Comparison of ENCODE assay signal across 27 mouse cellular contexts in the genomic region with DNA sequence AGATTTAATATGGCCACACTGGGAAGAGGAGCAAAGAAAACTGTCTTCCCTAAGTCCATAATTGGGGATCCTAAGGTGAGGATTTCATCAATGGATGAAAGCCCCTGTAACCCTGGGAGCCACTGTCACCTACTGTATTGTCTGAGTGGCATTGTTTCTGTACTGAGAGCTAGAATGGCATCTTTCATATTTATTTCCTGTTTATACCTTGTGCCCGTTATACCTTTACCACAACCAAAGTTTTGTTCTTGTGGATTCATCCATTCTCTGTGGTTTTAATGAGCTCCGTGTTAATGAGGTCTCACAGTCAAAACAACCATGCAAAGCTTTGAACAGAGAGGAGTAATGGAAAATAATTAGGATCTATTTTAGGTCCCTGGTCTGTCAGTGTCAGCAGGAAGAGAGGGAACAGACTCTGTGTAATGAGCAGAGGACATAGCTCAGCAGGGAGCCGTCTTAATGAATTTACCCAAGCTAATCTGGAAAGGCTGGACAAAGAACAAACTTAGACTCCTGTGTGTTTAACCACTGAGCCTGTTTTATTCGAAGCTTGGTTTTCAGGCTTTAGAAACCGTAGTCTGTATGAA. TPM values are rescaled to one million over a fixed set of nuclear protein-coding genes. Genes with fewer than 3 reads are reported as not detected.
DNase-seq lines count a peak whose midpoint lies in the region; ATAC-seq and TF ChIP-seq lines count a peak whose summit lies in the region.
"Had no signal": no experiment of that assay in that cellular context is flagged by ENCODE, and none has a peak within 500 bp of the region (broad histone marks: within the 10 kb centered on the region; RNA-seq: fewer than 3 reads in every experiment).

No protein-coding gene starts in this region.

- no peak overlapping the region for H3K9ac ChIP-seq in hindbrain, embryonic 16.5 days (ENCODE audit: low read depth, low read length)
- H3K9ac ChIP-seq in hindbrain, embryonic 12.5 days: no peak overlapping the region
- no peak overlapping the region for H3K9ac ChIP-seq in forebrain, embryonic 14.5 days (ENCODE audit: low read length)
- no peak overlapping the region for H3K9ac ChIP-seq in liver, embryonic 12.5 days
- H3K9ac ChIP-seq: heart, embryonic 15.5 days; limb, embryonic 13.5 days; liver, embryonic 14.5 days had no signal

- no peaks in the 10 kb centered on the region for H3K9me3 ChIP-seq in hindbrain, embryonic 16.5 days (ENCODE audit: control insufficient read depth, low read length)
- no peaks in the 10 kb centered on the region; the same call in 1 of the 2 replicates for H3K9me3 ChIP-seq in hindbrain, embryonic 12.5 days (replicated peaks)
- no peaks in the 10 kb centered on the region for H3K9me3 ChIP-seq in forebrain, embryonic 14.5 days (replicated peaks; ENCODE audit: control insufficient read depth, low read length)
- no peaks in the 10 kb centered on the region for H3K9me3 ChIP-seq in liver, embryonic 12.5 days (replicated peaks)
- H3K9me3 ChIP-seq: heart, embryonic 15.5 days; limb, embryonic 13.5 days had no signal

- no peak overlapping the region for H3K4me2 ChIP-seq in hindbrain, embryonic 16.5 days (ENCODE audit: low read length)
- no peak overlapping the region for H3K4me2 ChIP-seq in hindbrain, embryonic 12.5 days (replicated peaks)
- H3K4me2 ChIP-seq in forebrain, embryonic 14.5 days (ENCODE audit: low read length): no peak overlapping the region
- H3K4me2 ChIP-seq in liver, embryonic 12.5 days: no peak overlapping the region
- H3K4me2 ChIP-seq: heart, embryonic 15.5 days; limb, embryonic 13.5 days had no signal

- H3K27ac ChIP-seq in hindbrain, embryonic 16.5 days (ENCODE audit: low read depth, low read length): no peak overlapping the region
- no peak overlapping the region for H3K27ac ChIP-seq in hindbrain, embryonic 12.5 days
- no peak overlapping the region for H3K27ac ChIP-seq in forebrain, embryonic 14.5 days (ENCODE audit: low read depth, low read length)
- H3K27ac ChIP-seq in kidney, adult 2 months (ENCODE audit: insufficient read depth, low read depth, low read length): no peak overlapping the region
- H3K27ac ChIP-seq in liver, embryonic 12.5 days: no peak overlapping the region
- H3K27ac ChIP-seq: heart, embryonic 15.5 days; hindbrain, postnatal 0 days; kidney, postnatal 0 days; limb, embryonic 13.5 days; liver, embryonic 14.5 days had no signal

- DNase-seq in brain, embryonic 14.5 days (ENCODE audit: low read depth): peak; percentile 92
- DNase-seq in forebrain, embryonic 14.5 days (ENCODE audit: low spot score): peak; percentile 85
- no peak for DNase-seq in left cerebral cortex, postnatal 14 days (ENCODE audit: low spot score in 2 of 2)
- DNase-seq in kidney, adult 2 months: no peak
- DNase-seq: adrenal gland, postnatal 10 days; cerebellum, adult 11 months; cerebellum, postnatal 10 days; gastrocnemius, postnatal 36 days; heart, postnatal 4 days; thymus, postnatal 36 days had no signal

- TF ChIP-seq POLR2A in brain, embryonic 14.5 days (IDR thresholded peaks at IDR 0.05; ENCODE audit: borderline replicate concordance, extremely low read depth, insufficient read depth, insufficient read length, poor library complexity, severe bottlenecking): no peak
- TF ChIP-seq POLR2A in kidney, adult 2 months (IDR thresholded peaks at IDR 0.05; ENCODE audit: low read depth, low read length): no peak

- peak; percentile 50; the same call in 1 of the 2 replicates for ATAC-seq in hindbrain, embryonic 16.5 days
- ATAC-seq in hindbrain, embryonic 12.5 days (ENCODE audit: low FRiP score): no peak
- ATAC-seq in forebrain, embryonic 14.5 days: peak; percentile 91
- ATAC-seq in liver, embryonic 12.5 days: no peak
- ATAC-seq: hindbrain, postnatal 0 days; intestine, postnatal 0 days; midbrain, embryonic 16.5 days had no signal

- H3K27me3 ChIP-seq in hindbrain, embryonic 16.5 days (replicated peaks; ENCODE audit: control insufficient read depth, insufficient read depth, low read length): no peaks in the 10 kb centered on the region
- no peaks in the 10 kb centered on the region for H3K27me3 ChIP-seq in hindbrain, embryonic 12.5 days
- no peaks in the 10 kb centered on the region for H3K27me3 ChIP-seq in forebrain, embryonic 14.5 days (replicated peaks; ENCODE audit: control insufficient read depth, insufficient read depth, low read length)
- no peaks in the 10 kb centered on the region for H3K27me3 ChIP-seq in kidney, adult 2 months (replicated peaks; ENCODE audit: control insufficient read depth, insufficient read depth, low read length)
- no peaks in the 10 kb centered on the region for H3K27me3 ChIP-seq in liver, embryonic 12.5 days (replicated peaks)
- H3K27me3 ChIP-seq: heart, embryonic 15.5 days; limb, embryonic 13.5 days had no signal

- 57% methylated on average over 5 of the region's 5 CpGs for WGBS in hindbrain, embryonic 16.5 days
- 64% methylated on average over 5 of the region's 5 CpGs for WGBS in hindbrain, embryonic 12.5 days
- WGBS in forebrain, embryonic 14.5 days: 2% methylated on average over 5 of the region's 5 CpGs
- WGBS in kidney, adult 2 months: 67% methylated on average over 5 of the region's 5 CpGs
- 53% methylated on average over 5 of the region's 5 CpGs for WGBS in liver, embryonic 12.5 days (ENCODE audit: insufficient replicate concordance)

- no peak for TF ChIP-seq CTCF in brain, embryonic 14.5 days (IDR thresholded peaks at IDR 0.05; ENCODE audit: borderline replicate concordance, extremely low read depth, insufficient read depth, insufficient read length)
- no peak for TF ChIP-seq CTCF in kidney, adult 2 months (conservative IDR thresholded peaks at IDR 0.05; ENCODE audit: insufficient read depth, insufficient read length, low read depth, low read length)

- intact Hi-C loops in left cerebral cortex, postnatal 14 days (cut with DNase I): no loop called here

- no peak overlapping the region for H3K4me3 ChIP-seq in hindbrain, embryonic 16.5 days (ENCODE audit: low read length)
- no peak overlapping the region for H3K4me3 ChIP-seq in hindbrain, embryonic 12.5 days
- H3K4me3 ChIP-seq in forebrain, embryonic 14.5 days (ENCODE audit: low read depth, low read length): no peak overlapping the region
- no peak overlapping the region for H3K4me3 ChIP-seq in kidney, adult 2 months (ENCODE audit: insufficient read depth, low read depth, low read length)
- H3K4me3 ChIP-seq in liver, embryonic 12.5 days: no peak overlapping the region
- H3K4me3 ChIP-seq: erythroblast, embryonic 14.5 days; heart, embryonic 15.5 days; limb, embryonic 13.5 days had no signal

- H3K4me1 ChIP-seq in hindbrain, embryonic 16.5 days (ENCODE audit: control insufficient read depth, insufficient read depth, low read depth, low read length): no peaks in the 10 kb centered on the region
- H3K4me1 ChIP-seq in hindbrain, embryonic 12.5 days: no peaks in the 10 kb centered on the region
- H3K4me1 ChIP-seq in forebrain, embryonic 14.5 days (ENCODE audit: control insufficient read depth, insufficient read depth, low read length): no peaks in the 10 kb centered on the region
- H3K4me1 ChIP-seq in kidney, adult 2 months (ENCODE audit: control insufficient read depth, insufficient read depth, low read length): no peaks in the 10 kb centered on the region
- no peaks in the 10 kb centered on the region for H3K4me1 ChIP-seq in liver, embryonic 12.5 days
- H3K4me1 ChIP-seq: heart, embryonic 15.5 days; limb, embryonic 13.5 days had no signal

- H3K36me3 ChIP-seq in hindbrain, embryonic 16.5 days (ENCODE audit: control insufficient read depth, insufficient read depth, low read length): no peaks in the 10 kb centered on the region
- no peaks in the 10 kb centered on the region for H3K36me3 ChIP-seq in hindbrain, embryonic 12.5 days
- H3K36me3 ChIP-seq in forebrain, embryonic 14.5 days (ENCODE audit: control insufficient read depth, insufficient read depth, low read length): no peaks in the 10 kb centered on the region
- H3K36me3 ChIP-seq in kidney, adult 2 months (ENCODE audit: control insufficient read depth, insufficient read depth, low read length): no peaks in the 10 kb centered on the region
- H3K36me3 ChIP-seq in liver, embryonic 12.5 days: no peaks in the 10 kb centered on the region
- H3K36me3 ChIP-seq: heart, embryonic 15.5 days; limb, embryonic 13.5 days had no signal

RNA-seq across cellular contexts. Expression of gene BC048507, which starts 1.7 kb away (rescaled TPM):
- polyA plus RNA-seq in hindbrain, embryonic 16.5 days (2015; fragmentation: Nextera tagmentation; extraction: Ambion mirVana): not detected in 2 replicates
- polyA plus RNA-seq in hindbrain, embryonic 12.5 days (2016; fragmentation: Nextera tagmentation; extraction: Ambion mirVana): not detected in 2 replicates
- not detected in 2 replicates for polyA plus RNA-seq in brain, embryonic 14.5 days (2012; rRNA removed)
- polyA plus RNA-seq in forebrain, embryonic 14.5 days (2014; fragmentation: Nextera tagmentation; extraction: Ambion mirVana): not detected in 2 replicates
- not detected for total RNA-seq in left cerebral cortex, postnatal 14 days (2021)
- polyA plus RNA-seq in kidney, adult 2 months (2012; rRNA removed): not detected in 2 replicates
- polyA plus RNA-seq in liver, embryonic 12.5 days (2016; fragmentation: Nextera tagmentation; extraction: Ambion mirVana): not detected in 2 replicates
- total RNA-seq: adrenal gland, postnatal 10 days; gastrocnemius, postnatal 36 days; heart, postnatal 4 days; hindbrain, postnatal 0 days; layer of hippocampus, adult 18-20 months; layer of hippocampus, postnatal 25 days; left cerebral cortex, postnatal 10 days; neutrophil, adult 5-6 weeks had no signal
- polyA plus RNA-seq: C2C12; erythroblast, embryonic 14.5 days; heart, embryonic 15.5 days; hindbrain, postnatal 0 days; intestine, postnatal 0 days; kidney, postnatal 0 days; limb, embryonic 13.5 days; liver, embryonic 14.5 days; lung, embryonic 16.5 days; midbrain, embryonic 16.5 days had no signal

RNA-seq across cellular contexts. Expression of gene Gm10037, which starts 34.0 kb away (rescaled TPM):
- 6.1 and 6.9 TPM in 2 replicates for polyA plus RNA-seq in hindbrain, embryonic 16.5 days (2015; fragmentation: Nextera tagmentation; extraction: Ambion mirVana)
- 4.1 and 4.4 TPM in 2 replicates for polyA plus RNA-seq in hindbrain, embryonic 12.5 days (2016; fragmentation: Nextera tagmentation; extraction: Ambion mirVana)
- polyA plus RNA-seq in brain, embryonic 14.5 days (2012; rRNA removed): 6.0 and 6.1 TPM in 2 replicates
- 4.9 and 7.4 TPM in 2 replicates for polyA plus RNA-seq in forebrain, embryonic 14.5 days (2014; fragmentation: Nextera tagmentation; extraction: Ambion mirVana)
- total RNA-seq in left cerebral cortex, postnatal 14 days (2021): 10 to 100 TPM in 1 of 2 experiments, 1 to 10 TPM in 1; 7.0 to 10.2 TPM
- polyA plus RNA-seq in kidney, adult 2 months (2012; rRNA removed): 1.9 and 2.5 TPM in 2 replicates
- 0.60 and 0.92 TPM in 2 replicates for polyA plus RNA-seq in liver, embryonic 12.5 days (2016; fragmentation: Nextera tagmentation; extraction: Ambion mirVana)
- polyA plus RNA-seq: C2C12; erythroblast, embryonic 14.5 days had no signal

RNA-seq across cellular contexts. Expression of gene Zfp273, which starts 51.3 kb away (rescaled TPM):
- 12.1 and 12.6 TPM in 2 replicates for polyA plus RNA-seq in hindbrain, embryonic 16.5 days (2015; fragmentation: Nextera tagmentation; extraction: Ambion mirVana)
- polyA plus RNA-seq in hindbrain, embryonic 12.5 days (2016; fragmentation: Nextera tagmentation; extraction: Ambion mirVana): 9.1 and 10.6 TPM in 2 replicates
- polyA plus RNA-seq in brain, embryonic 14.5 days (2012; rRNA removed): 4.7 and 5.8 TPM in 2 replicates
- polyA plus RNA-seq in forebrain, embryonic 14.5 days (2014; fragmentation: Nextera tagmentation; extraction: Ambion mirVana): 13.9 and 14.0 TPM in 2 replicates
- total RNA-seq in left cerebral cortex, postnatal 14 days (2021): 1 to 10 TPM; 5.8 to 7.2 TPM
- polyA plus RNA-seq in kidney, adult 2 months (2012; rRNA removed): 0.61 and 1.1 TPM in 2 replicates
- 1.6 and 1.8 TPM in 2 replicates for polyA plus RNA-seq in liver, embryonic 12.5 days (2016; fragmentation: Nextera tagmentation; extraction: Ambion mirVana)
- polyA plus RNA-seq: erythroblast, embryonic 14.5 days had no signal

Comparison
In these comparisons a context has a peak if more than half of its experiments do, and no peak if none do; other contexts are left out.
1. ATAC-seq: peak in hindbrain, embryonic 16.5 days (single experiment) and forebrain, embryonic 14.5 days (single experiment); none in hindbrain, embryonic 12.5 days (single experiment) and liver, embryonic 12.5 days (single experiment).
2. DNase-seq: peak in brain, embryonic 14.5 days (single experiment) and forebrain, embryonic 14.5 days (single experiment); none in left cerebral cortex, postnatal 14 days (0 of 2) and kidney, adult 2 months (single experiment).